Mouse (Mus musculus) lung, embryonic 14.5 days (tissue): ENCODE data around the gene Arv1. TPM values are rescaled to one million over a fixed set of nuclear protein-coding genes. Genes with fewer than 3 reads are reported as not detected.

Experiments used
- ATAC-seq: fragments of 200-750 bp; cut with Nextera tagmentation; 2 replicates; pipeline ENCODE4 v1.8.0; 2017; ENCODE audit warnings: mild to moderate bottlenecking, moderate TSS enrichment, moderate library complexity; ENCODE audit not compliant: insufficient read depth
- DNase-seq: peaks from one replicate; pipeline ENCODE4 v3.0.0-alpha.2; 2015
- H3K27ac ChIP-seq: fragments of 300-500 bp; sonication (generic); 2 replicates; pipeline ENCODE4 v1.5.1; 2014; ENCODE audit warnings: low read depth, mild to moderate bottlenecking, moderate library complexity
- H3K27me3 ChIP-seq: fragments of 300-500 bp; sonication (generic); 2 replicates; pipeline ENCODE4 v1.6.1; 2014; ENCODE audit warnings: low read length, control low read depth; ENCODE audit not compliant: insufficient read depth
- H3K36me3 ChIP-seq: fragments of 300-500 bp; sonication (generic); 2 replicates; pipeline ENCODE4 v1.6.1; 2014; ENCODE audit warnings: control low read depth; ENCODE audit not compliant: insufficient read depth
- H3K4me1 ChIP-seq: fragments of 300-500 bp; sonication (generic); 2 replicates; pipeline ENCODE4 v1.6.1; 2014; ENCODE audit warnings: antibody characterized with exemption, control low read depth; ENCODE audit not compliant: insufficient read depth
- H3K4me2 ChIP-seq: fragments of 300-500 bp; sonication (generic); 2 replicates; pipeline ENCODE4 v1.6.1; 2014; ENCODE audit warnings: mild to moderate bottlenecking
- H3K4me3 ChIP-seq: fragments of 300-500 bp; sonication (generic); 2 replicates; pipeline ENCODE4 v1.5.1; 2014; ENCODE audit warnings: low read depth, low read length
- H3K9ac ChIP-seq: fragments of 300-500 bp; sonication (generic); 2 replicates; pipeline ENCODE4 v1.6.1; 2014
- H3K9me3 ChIP-seq: fragments of 300-500 bp; sonication (generic); 2 replicates; pipeline ENCODE4 v1.6.1; 2016; ENCODE audit warnings: low read depth, low read length, control low read depth
- CTCF ChIP-seq: IDR thresholded peaks from 2 replicates; pipeline ENCODE4 v1.5.1; 2016; ENCODE audit warnings: antibody characterized with exemption, low read depth
- WGBS: fragments of 180-500 bp; shearing (Covaris S2); extraction: QIAGEN DNeasy Blood & Tissue Kit; methylation state at CpG from one replicate; pipeline ENCODE4 v1.1.7; 2014; 5-methylcytosine and 5-hydroxymethylcytosine counted together
- polyA plus RNA-seq: library from polyadenylated mRNA; unstranded; fragments of >200 nt; fragmentation: Nextera tagmentation; extraction: Ambion mirVana; gene quantifications from 2 replicates; pipeline ENCODE4 v1.2.1, GENCODE M21; 2014

Gene Arv1
- polyA plus RNA-seq, 1 experiment from 2014 or later, result 26.4 TPM

GRCm38 (mm10) chr8:124702183-124702582, 19.8 kb upstream of the Arv1 start:
- ATAC-seq, result no peak
- H3K9me3 ChIP-seq, result no peaks in the 10 kb centered on the region

GRCm38 (mm10) chr8:124703526-124703925, 18.4 kb upstream of the Arv1 start:
- no peak overlapping the region for H3K27ac ChIP-seq
- H3K9me3 ChIP-seq, result no peaks in the 10 kb centered on the region
- H3K4me2 ChIP-seq, result no peak overlapping the region
- no peaks in the 10 kb centered on the region for H3K4me1 ChIP-seq
- H3K27me3 ChIP-seq, result no peaks in the 10 kb centered on the region
- no peak for TF ChIP-seq CTCF
- WGBS, result 51% methylated on average over 4 of the region's 4 CpGs
- DNase-seq, result no peak
- peaks cover 35% of the 10 kb centered on the region for H3K36me3 ChIP-seq
- ATAC-seq, result no peak
- no peak overlapping the region for H3K4me3 ChIP-seq
- H3K9ac ChIP-seq, result no peak overlapping the region

More at GRCm38 (mm10) chr8:124702183-124702582, 19.8 kb upstream of the Arv1 start:
- 80% methylated on average over 3 of the region's 3 CpGs for WGBS
- H3K4me1 ChIP-seq, result no peaks in the 10 kb centered on the region
- H3K36me3 ChIP-seq, result peaks cover 43% of the 10 kb centered on the region
- no peak overlapping the region for H3K4me3 ChIP-seq
- H3K9ac ChIP-seq, result no peak overlapping the region
- H3K27me3 ChIP-seq, result no peaks in the 10 kb centered on the region
- H3K4me2 ChIP-seq, result no peak overlapping the region
- no peak for DNase-seq
- no peak overlapping the region for H3K27ac ChIP-seq
- TF ChIP-seq CTCF, result no peak

GRCm38 (mm10) chr8:124704376-124704775, 17.6 kb upstream of the Arv1 start:
- ATAC-seq (no peak), DNase-seq (no peak)
- no peaks in the 10 kb centered on the region for H3K4me1 ChIP-seq
- H3K36me3 ChIP-seq, result peaks cover 36% of the 10 kb centered on the region
- no peak overlapping the region for H3K27ac ChIP-seq
- H3K9me3 ChIP-seq, result no peaks in the 10 kb centered on the region
- H3K9ac ChIP-seq, result no peak overlapping the region
- H3K4me2 ChIP-seq, result no peak overlapping the region
- 77% methylated on average over 4 of the region's 4 CpGs for WGBS
- H3K27me3 ChIP-seq, result no peaks in the 10 kb centered on the region
- H3K4me3 ChIP-seq, result no peak overlapping the region
- no peak for TF ChIP-seq CTCF

- H3K9ac ChIP-seq, result no peak overlapping the region
- no peak for DNase-seq
- WGBS, result 94% methylated on average over 8 of the region's 8 CpGs
- H3K4me3 ChIP-seq, result no peak overlapping the region
- H3K9me3 ChIP-seq, result no peaks in the 10 kb centered on the region
- H3K36me3 ChIP-seq, result peaks cover 40% of the 10 kb centered on the region
- no peak for TF ChIP-seq CTCF
- H3K27ac ChIP-seq, result no peak overlapping the region
- H3K4me1 ChIP-seq, result no peaks in the 10 kb centered on the region
- H3K27me3 ChIP-seq, result no peaks in the 10 kb centered on the region
- H3K4me2 ChIP-seq, result no peak overlapping the region
- ATAC-seq, result no peak
Observed at GRCm38 (mm10) chr8:124705823-124706222, 16.1 kb upstream of the Arv1 start.

DNA sequence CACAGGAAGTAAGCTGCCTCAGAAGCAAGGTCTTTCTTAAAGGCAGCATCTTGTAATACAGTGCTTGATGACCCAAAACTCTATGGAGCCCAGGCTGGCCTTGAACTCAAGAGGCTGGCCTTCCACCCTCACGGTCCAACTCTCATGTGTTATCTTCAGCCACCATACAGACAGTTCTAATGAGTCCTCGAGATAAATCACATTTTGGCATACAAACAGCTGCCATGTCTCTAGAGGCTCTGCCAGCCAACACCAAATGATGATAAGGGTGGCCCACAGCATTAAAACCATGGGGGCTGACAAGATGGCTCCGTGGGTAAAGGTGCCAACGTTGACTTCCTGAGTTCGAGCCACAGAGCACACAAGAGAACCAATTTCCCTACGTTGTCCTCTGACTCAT, 8.7 kb upstream of the Arv1 start:
- no peak overlapping the region for H3K27ac ChIP-seq
- no peaks in the 10 kb centered on the region for H3K9me3 ChIP-seq
- no peak overlapping the region for H3K9ac ChIP-seq
- peaks cover 41% of the 10 kb centered on the region for H3K36me3 ChIP-seq
- ATAC-seq, result no peak
- H3K4me3 ChIP-seq, result no peak overlapping the region
- H3K27me3 ChIP-seq, result no peaks in the 10 kb centered on the region
- H3K4me2 ChIP-seq, result no peak overlapping the region
- TF ChIP-seq CTCF, result no peak
- no peaks in the 10 kb centered on the region for H3K4me1 ChIP-seq
- WGBS, result 88% methylated on average over 6 of the region's 6 CpGs
- no peak for DNase-seq

DNA sequence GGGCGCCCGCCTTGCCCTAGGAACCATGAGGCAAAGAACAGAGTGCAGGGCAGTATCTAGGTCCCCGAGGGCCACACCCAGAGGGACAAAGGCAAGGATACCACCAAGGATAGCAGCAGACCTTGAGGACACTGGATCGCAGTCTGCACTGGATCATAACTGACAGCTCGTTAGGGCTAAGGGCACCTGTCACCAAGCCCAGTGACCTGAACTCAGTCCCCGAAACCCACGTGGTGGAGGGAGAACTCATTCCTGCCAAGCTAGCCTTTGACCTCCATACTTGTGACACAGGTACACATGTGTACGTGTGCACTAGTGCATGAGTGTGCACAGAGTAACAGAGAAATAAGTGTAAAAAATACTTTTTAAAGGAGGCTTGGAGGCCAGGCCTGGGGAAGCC, 6.2 kb upstream of the Arv1 start:
- peaks cover 21% of the 10 kb centered on the region for H3K36me3 ChIP-seq
- no peak overlapping the region for H3K9ac ChIP-seq
- TF ChIP-seq CTCF, result no peak
- DNase-seq (no peak), ATAC-seq (no peak)
- H3K27ac ChIP-seq, result no peak overlapping the region
- no peak overlapping the region for H3K4me3 ChIP-seq
- H3K27me3 ChIP-seq, result no peaks in the 10 kb centered on the region
- no peaks in the 10 kb centered on the region for H3K9me3 ChIP-seq
- H3K4me2 ChIP-seq, result no peak overlapping the region
- no peaks in the 10 kb centered on the region for H3K4me1 ChIP-seq
- 87% methylated on average over 8 of the region's 8 CpGs for WGBS

DNA sequence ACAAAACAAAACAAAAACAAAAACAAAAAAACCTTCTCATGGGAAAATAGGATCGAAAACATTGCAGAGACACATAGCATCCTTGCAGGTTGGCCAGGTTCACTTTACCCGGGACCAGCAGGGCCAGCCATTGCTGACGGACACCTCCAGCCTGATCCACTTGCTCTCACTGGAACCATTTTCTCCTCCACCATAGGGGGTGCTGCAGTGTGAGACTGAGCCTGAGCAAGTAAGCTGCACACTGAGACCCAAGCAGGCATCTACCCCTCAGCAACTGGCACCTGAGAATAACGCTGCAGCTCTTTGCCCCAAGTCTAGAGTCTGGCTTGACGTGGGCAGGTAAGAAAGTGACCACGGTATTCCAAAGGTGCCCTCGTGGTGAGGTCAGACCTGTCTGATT, 1.8 kb upstream of the Arv1 start:
- 0 out of 2 replicates have a peak overlapping the region, but pooled peaks have one; percentile 97 for H3K4me3 ChIP-seq
- H3K27ac ChIP-seq, result no peak overlapping the region
- 75% methylated on average over 7 of the region's 7 CpGs for WGBS
- H3K9me3 ChIP-seq, result no peaks in the 10 kb centered on the region
- peak; percentile 40; the same call in 1 of the 2 replicates for TF ChIP-seq CTCF
- no peaks in the 10 kb centered on the region for H3K27me3 ChIP-seq
- no peak overlapping the region for H3K4me2 ChIP-seq
- no peak overlapping the region for H3K9ac ChIP-seq
- no peak for ATAC-seq
- no peaks in the 10 kb centered on the region; the same call in 1 of the 2 replicates for H3K4me1 ChIP-seq
- H3K36me3 ChIP-seq, result peaks cover 5% of the 10 kb centered on the region; the same call in 1 of the 2 replicates
- DNase-seq, result no peak
